Mouse (Mus musculus): Measurements from ENCODE around the gene Cfap157. TPM values are rescaled to one million over a fixed set of nuclear protein-coding genes. Genes with fewer than 3 reads are reported as not detected.

The Cfap157 gene
- polyA plus RNA-seq (2015; fragmentation: Nextera tagmentation; extraction: Ambion mirVana), result 0.58 and 0.66 TPM in 2 replicates

DNA sequence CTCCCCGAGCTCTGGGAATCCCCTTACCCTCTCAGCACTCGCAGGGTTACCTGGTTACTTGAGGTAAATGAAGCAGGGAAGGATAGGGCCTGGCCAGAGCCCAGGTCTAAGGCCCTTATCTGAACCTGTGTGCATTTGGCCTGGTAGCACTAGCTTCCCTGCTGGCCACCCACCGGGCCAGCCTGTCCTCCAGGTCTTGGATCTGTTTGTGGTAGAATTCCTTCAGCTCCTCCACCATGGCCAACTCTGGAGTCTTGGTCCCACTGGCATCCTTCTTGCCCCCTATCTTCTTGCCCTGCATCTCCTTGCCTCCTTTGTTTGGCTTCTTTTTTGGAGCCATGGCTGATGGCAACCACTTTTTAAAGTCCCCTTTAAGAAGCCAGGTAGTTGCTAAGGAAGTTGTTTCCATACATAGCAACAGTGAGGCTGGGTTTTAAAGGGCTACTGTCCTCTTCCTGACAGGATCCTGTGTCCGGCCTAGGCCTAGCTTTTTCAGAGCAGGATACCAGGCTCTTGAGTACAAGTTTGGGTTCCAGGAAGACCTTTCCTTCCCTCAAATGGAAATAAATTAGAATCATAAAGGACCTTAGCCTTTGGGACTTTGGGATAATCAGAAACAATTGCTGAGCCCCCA is at the start of gene Cfap157:
Gene Cfap157, minus strand, starts transcription at position 381 of the 634 bp plus-strand sequence.
- Histone ChIP-seq H3K9me3 (ENCODE audit: control insufficient read depth, low read length) (no peaks in the 10 kb centered on the region), H3K9ac (replicated peaks; ENCODE audit: low read depth, low read length) (no peak within 1 kb of the TSS), H3K4me3 (replicated peaks; ENCODE audit: low read length) (no peak within 1 kb of the TSS), H3K27ac (ENCODE audit: low read length) (no peak within 1 kb of the TSS), H3K4me2 (ENCODE audit: low read length) (0 out of 2 replicates have a peak within 1 kb of the TSS, but pooled peaks have one; percentile 7), H3K27me3 (replicated peaks; ENCODE audit: control insufficient read depth, insufficient read depth, low read length) (no peaks in the 10 kb centered on the region), H3K4me1 (replicated peaks; ENCODE audit: control insufficient read depth, insufficient read depth, low read length) (no peaks in the 10 kb centered on the region), H3K36me3 (ENCODE audit: control insufficient read depth, insufficient read depth) (no peaks in the 10 kb centered on the region; the same call in 1 of the 2 replicates)
- ATAC-seq, result no peak
- 71% methylated on average over 4 of the region's 4 CpGs for WGBS

DNA sequence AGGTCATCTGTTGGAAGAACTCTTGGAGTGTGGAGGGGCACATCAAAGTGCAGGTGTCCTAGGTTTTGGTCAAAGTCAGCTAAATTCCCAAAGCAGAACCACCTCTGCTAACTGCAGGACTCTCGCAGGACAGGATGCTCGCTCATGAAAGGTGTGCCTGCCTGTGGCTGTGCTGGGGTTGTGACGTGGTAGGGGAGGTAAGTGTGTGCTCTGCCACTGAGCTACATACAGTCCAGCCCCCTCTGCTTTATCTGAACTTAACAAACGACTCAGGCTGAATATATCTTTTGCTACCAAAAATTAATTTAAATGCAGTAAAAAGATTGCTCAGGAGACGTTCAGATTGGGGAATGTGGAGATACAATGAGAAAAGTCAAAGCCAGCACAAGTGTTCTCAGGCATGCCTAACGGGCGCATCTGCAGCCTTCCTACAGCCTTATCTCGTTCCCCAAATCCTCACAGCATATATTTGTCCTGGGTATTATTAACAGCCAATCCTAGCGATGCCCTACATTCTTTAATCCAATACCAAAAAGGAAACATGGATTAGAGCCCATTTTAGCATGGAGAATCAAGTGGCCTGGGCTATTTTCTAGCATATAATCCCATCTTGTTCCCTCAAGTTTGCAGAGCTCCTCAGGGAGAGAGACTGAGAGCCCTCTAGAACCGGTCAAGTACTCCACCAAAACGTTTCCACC is 44.9 kb upstream of the Cfap157 start:
- Histone ChIP-seq H3K27me3 (replicated peaks; ENCODE audit: control insufficient read depth, insufficient read depth, low read length) (no peaks in the 10 kb centered on the region), H3K27ac (ENCODE audit: low read length) (no peak overlapping the region), H3K4me1 (replicated peaks; ENCODE audit: control insufficient read depth, insufficient read depth, low read length) (peaks cover 5% of the 10 kb centered on the region), H3K4me2 (ENCODE audit: low read length) (no peak overlapping the region), H3K4me3 (replicated peaks; ENCODE audit: low read length) (no peak overlapping the region), H3K36me3 (ENCODE audit: control insufficient read depth, insufficient read depth) (no peaks in the 10 kb centered on the region), H3K9ac (replicated peaks; ENCODE audit: low read depth, low read length) (no peak overlapping the region), H3K9me3 (ENCODE audit: control insufficient read depth, low read length) (no peaks in the 10 kb centered on the region)
- 79% methylated on average over 11 of the region's 11 CpGs for WGBS
- no peak for ATAC-seq

DNA sequence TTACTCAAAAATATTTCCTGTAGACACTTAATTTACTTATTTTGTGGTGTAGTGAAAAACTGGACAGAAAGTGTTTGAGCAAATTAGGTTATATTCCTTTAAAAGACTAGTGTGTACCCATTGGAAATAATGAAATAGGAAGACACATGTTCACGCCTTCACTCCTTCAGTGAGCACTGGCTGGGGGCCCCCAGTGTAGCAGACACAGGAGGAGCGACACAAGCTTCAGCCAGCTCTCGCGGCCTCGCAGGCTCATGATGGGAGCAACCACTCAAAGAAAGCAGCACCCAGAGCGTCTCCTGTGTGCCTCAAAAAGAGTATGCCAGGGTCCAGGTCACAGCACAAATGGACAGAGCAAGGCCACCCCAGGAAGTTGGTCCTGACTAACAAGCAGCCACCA is 41.6 kb upstream of the Cfap157 start:
- Histone ChIP-seq H3K27ac (ENCODE audit: low read length) (no peak overlapping the region), H3K27me3 (replicated peaks; ENCODE audit: control insufficient read depth, insufficient read depth, low read length) (no peaks in the 10 kb centered on the region), H3K36me3 (ENCODE audit: control insufficient read depth, insufficient read depth) (no peaks in the 10 kb centered on the region), H3K4me3 (replicated peaks; ENCODE audit: low read length) (no peak overlapping the region), H3K9me3 (ENCODE audit: control insufficient read depth, low read length) (no peaks in the 10 kb centered on the region), H3K4me1 (replicated peaks; ENCODE audit: control insufficient read depth, insufficient read depth, low read length) (peaks cover 6% of the 10 kb centered on the region), H3K4me2 (ENCODE audit: low read length) (no peak overlapping the region), H3K9ac (replicated peaks; ENCODE audit: low read depth, low read length) (no peak overlapping the region)
- ATAC-seq, result no peak
- WGBS, result 83% methylated on average over 6 of the region's 6 CpGs

DNA sequence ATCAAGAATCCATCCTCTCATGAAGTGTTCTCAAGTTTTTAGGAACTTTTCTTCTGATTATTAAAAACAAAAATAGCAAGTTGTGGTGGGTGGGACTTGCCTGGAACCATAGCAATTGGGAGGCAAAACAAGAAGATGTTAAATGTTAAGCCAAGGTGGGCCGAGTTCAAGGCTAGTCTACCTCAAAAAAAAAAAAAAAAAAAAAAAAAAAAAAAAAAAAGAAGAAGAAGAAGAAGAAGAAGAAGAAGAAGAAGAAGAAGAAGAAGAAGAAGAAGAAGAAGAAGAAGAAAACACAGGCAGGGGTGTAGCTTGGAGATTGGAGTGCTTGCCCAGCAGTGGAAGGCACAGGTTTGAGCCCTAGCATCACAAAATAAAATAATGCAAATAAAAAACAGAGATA is 40.5 kb upstream of the Cfap157 start:
- peaks cover 6% of the 10 kb centered on the region for H3K4me1 ChIP-seq (replicated peaks; ENCODE audit: control insufficient read depth, insufficient read depth, low read length)
- no peaks in the 10 kb centered on the region for H3K27me3 ChIP-seq (replicated peaks; ENCODE audit: control insufficient read depth, insufficient read depth, low read length)
- no peak overlapping the region for H3K4me3 ChIP-seq (replicated peaks; ENCODE audit: low read length)
- H3K4me2 ChIP-seq (ENCODE audit: low read length), result no peak overlapping the region
- H3K9me3 ChIP-seq (ENCODE audit: control insufficient read depth, low read length), result no peaks in the 10 kb centered on the region
- H3K36me3 ChIP-seq (ENCODE audit: control insufficient read depth, insufficient read depth), result 0 out of 2 replicates have a peak, but pooled peaks cover 1% of the 10 kb centered on the region
- no peak overlapping the region for H3K9ac ChIP-seq (replicated peaks; ENCODE audit: low read depth, low read length)
- no peak for ATAC-seq
- no peak overlapping the region for H3K27ac ChIP-seq (ENCODE audit: low read length)
- WGBS, result 100% methylated on average over 1 of the region's 1 CpGs

DNA sequence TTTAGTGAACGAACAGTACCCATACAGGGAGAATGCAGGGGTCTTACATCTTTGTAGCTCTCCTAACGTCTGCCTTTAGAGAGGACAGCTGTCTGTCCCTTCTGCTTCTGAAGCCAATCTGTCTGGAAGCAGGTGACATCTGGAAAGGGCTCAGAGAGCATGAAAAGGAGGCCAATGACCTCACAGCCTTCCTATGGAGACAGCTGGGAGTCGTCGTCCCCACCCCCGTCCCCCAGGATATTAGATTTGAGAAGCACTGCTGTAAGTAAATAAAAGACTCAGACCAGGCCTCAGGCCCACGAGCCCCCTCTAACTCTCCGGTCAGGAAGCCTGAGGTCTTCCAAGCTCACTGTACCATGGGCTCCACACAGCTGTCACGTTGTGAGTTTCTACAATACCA is 40.0 kb upstream of the Cfap157 start:
- Histone ChIP-seq H3K4me3 (replicated peaks; ENCODE audit: low read length) (no peak overlapping the region), H3K4me2 (ENCODE audit: low read length) (no peak overlapping the region), H3K9me3 (ENCODE audit: control insufficient read depth, low read length) (no peaks in the 10 kb centered on the region), H3K4me1 (replicated peaks; ENCODE audit: control insufficient read depth, insufficient read depth, low read length) (peaks cover 6% of the 10 kb centered on the region), H3K36me3 (ENCODE audit: control insufficient read depth, insufficient read depth) (peaks cover 5% of the 10 kb centered on the region; the same call in 1 of the 2 replicates), H3K27ac (ENCODE audit: low read length) (no peak overlapping the region; the same call in 1 of the 2 replicates), H3K9ac (replicated peaks; ENCODE audit: low read depth, low read length) (no peak overlapping the region), H3K27me3 (replicated peaks; ENCODE audit: control insufficient read depth, insufficient read depth, low read length) (no peaks in the 10 kb centered on the region)
- no peak for ATAC-seq
- WGBS, result 51% methylated on average over 8 of the region's 8 CpGs

DNA sequence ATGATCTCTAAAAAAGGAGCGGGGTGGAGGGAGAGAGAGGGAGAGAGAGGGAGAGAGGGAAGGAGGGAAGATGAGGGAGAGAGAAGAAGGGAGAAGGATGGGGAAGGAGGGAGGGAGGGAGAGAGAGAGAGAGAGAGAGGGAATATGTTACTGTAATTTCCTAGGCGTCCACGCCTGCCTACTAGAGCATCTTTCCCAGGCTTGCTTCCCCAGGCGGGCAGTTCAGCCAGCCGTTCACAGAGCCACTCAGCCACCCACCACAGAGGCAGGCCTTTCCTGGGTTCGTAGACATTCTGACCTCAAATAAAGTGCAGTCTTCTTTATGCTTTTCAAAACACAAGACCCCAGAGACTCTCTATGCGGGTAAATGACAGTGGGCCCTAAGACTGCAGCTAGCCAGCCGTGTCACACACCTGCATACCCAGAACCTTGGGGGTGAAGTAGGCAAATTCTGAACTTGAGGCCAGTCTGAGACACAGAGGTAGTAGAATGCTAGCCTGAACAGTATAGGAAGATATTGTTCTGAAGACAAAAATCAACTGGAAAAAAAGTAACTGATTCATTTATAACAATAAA is 39.4 kb upstream of the Cfap157 start:
- H3K4me2 ChIP-seq (ENCODE audit: low read length), result no peak overlapping the region

DNA sequence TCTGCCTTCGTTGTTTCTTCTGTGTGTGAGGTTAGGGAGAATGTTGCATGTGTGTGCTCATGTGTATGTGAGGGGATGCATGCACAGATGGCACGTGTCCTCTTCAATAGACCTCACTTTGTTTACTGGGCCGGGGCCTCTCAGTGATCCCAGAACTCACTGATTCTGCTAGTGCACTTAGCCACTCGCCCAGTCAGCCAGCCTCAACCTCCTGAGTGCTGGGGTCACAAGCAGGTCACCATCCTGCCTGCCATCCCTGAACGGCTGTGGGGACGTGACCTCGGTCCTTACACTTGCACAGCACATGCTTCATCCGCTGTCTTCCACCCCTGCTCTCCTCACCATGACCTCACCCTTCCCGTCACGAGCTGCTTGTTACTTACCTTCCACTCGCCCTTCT is 38.9 kb upstream of the Cfap157 start:
- H3K27me3 ChIP-seq (replicated peaks; ENCODE audit: control insufficient read depth, insufficient read depth, low read length), result no peaks in the 10 kb centered on the region
- H3K4me1 ChIP-seq (replicated peaks; ENCODE audit: control insufficient read depth, insufficient read depth, low read length), result peaks cover 6% of the 10 kb centered on the region
- no peak overlapping the region for H3K9ac ChIP-seq (replicated peaks; ENCODE audit: low read depth, low read length)
- no peak overlapping the region for H3K4me2 ChIP-seq (ENCODE audit: low read length)
- ATAC-seq, result no peak
- WGBS, result 75% methylated on average over 11 of the region's 11 CpGs
- peaks cover 7% of the 10 kb centered on the region; the same call in 1 of the 2 replicates for H3K36me3 ChIP-seq (ENCODE audit: control insufficient read depth, insufficient read depth)
- H3K27ac ChIP-seq (ENCODE audit: low read length), result no peak overlapping the region
- no peak overlapping the region for H3K4me3 ChIP-seq (replicated peaks; ENCODE audit: low read length)
- no peaks in the 10 kb centered on the region for H3K9me3 ChIP-seq (ENCODE audit: control insufficient read depth, low read length)

More for the DNA sequence above, 39.4 kb upstream of the Cfap157 start:
- Histone ChIP-seq H3K9me3 (ENCODE audit: control insufficient read depth, low read length) (no peaks in the 10 kb centered on the region), H3K9ac (replicated peaks; ENCODE audit: low read depth, low read length) (no peak overlapping the region), H3K27ac (ENCODE audit: low read length) (no peak overlapping the region), H3K4me3 (replicated peaks; ENCODE audit: low read length) (no peak overlapping the region), H3K4me1 (replicated peaks; ENCODE audit: control insufficient read depth, insufficient read depth, low read length) (peaks cover 6% of the 10 kb centered on the region), H3K36me3 (ENCODE audit: control insufficient read depth, insufficient read depth) (peaks cover 5% of the 10 kb centered on the region; the same call in 1 of the 2 replicates), H3K27me3 (replicated peaks; ENCODE audit: control insufficient read depth, insufficient read depth, low read length) (no peaks in the 10 kb centered on the region)
- WGBS, result 72% methylated on average over 8 of the region's 8 CpGs
- ATAC-seq, result no peak

DNA sequence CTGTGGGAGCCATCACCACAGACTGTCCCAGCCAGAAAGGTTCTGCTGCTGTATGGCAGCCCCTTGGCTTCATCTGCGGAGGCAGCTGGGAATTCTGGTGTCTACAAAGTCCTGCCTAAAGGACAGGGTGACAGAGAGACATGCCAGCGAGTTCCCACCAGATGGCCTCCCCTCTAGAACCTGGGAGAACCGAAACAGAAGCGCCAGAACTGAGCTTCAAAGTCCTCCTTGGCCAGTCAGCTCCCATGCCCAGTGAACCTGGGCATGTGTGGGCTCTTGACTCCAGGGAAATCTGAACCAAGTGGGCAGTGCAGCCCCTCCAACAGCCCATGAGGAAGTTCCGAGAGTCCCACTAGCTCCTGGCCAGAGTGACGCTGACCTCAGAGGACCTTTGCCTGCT is 38.4 kb upstream of the Cfap157 start:
- Histone ChIP-seq H3K4me3 (replicated peaks; ENCODE audit: low read length) (no peak overlapping the region), H3K27ac (ENCODE audit: low read length) (no peak overlapping the region), H3K36me3 (ENCODE audit: control insufficient read depth, insufficient read depth) (peaks cover 8% of the 10 kb centered on the region; the same call in 1 of the 2 replicates), H3K4me2 (ENCODE audit: low read length) (no peak overlapping the region), H3K4me1 (replicated peaks; ENCODE audit: control insufficient read depth, insufficient read depth, low read length) (peaks cover 7% of the 10 kb centered on the region), H3K27me3 (replicated peaks; ENCODE audit: control insufficient read depth, insufficient read depth, low read length) (no peaks in the 10 kb centered on the region), H3K9ac (replicated peaks; ENCODE audit: low read depth, low read length) (no peak overlapping the region), H3K9me3 (ENCODE audit: control insufficient read depth, low read length) (no peaks in the 10 kb centered on the region)
- WGBS, result 90% methylated on average over 6 of the region's 6 CpGs
- no peak for ATAC-seq

DNA sequence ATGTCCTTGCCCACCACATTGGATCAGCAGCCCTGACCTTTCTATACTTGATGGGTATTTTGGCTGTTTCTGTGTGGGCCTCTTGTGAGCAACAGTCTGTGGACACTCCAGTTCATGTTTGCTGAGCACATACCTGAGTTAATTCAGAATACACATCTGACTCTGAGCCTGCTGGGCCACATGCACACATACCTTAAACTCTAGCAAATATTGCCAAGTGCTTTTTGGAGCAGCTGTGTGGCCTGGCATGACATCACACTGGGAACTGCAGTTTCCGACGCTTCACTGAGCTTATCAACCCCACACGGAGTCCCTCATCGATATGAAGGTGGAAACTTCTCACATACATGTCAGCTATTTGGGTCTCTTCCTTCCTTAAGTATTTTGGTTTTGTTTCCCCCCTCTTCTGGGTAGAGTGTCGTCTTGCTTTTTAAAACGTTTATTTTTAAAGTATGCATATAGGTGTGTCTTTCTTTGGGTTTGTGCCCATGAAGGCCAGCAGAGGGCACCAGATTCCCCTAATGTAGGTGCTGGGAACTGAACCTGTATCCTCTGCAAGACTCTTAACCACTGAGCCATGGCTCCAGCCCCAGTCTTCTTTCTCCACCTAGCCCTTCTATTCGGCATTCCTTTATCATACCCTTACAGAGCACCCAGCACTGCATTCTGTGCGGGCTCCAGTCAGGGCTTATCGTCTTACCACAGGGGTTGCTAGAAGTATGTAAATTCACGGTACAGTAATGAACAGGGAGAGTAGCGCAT is 37.0 kb upstream of the Cfap157 start:
- Histone ChIP-seq H3K4me3 (replicated peaks; ENCODE audit: low read length) (no peak overlapping the region), H3K4me2 (ENCODE audit: low read length) (no peak overlapping the region), H3K9me3 (ENCODE audit: control insufficient read depth, low read length) (no peaks in the 10 kb centered on the region), H3K36me3 (ENCODE audit: control insufficient read depth, insufficient read depth) (peaks cover 8% of the 10 kb centered on the region; the same call in 1 of the 2 replicates), H3K4me1 (replicated peaks; ENCODE audit: control insufficient read depth, insufficient read depth, low read length) (peaks cover 18% of the 10 kb centered on the region), H3K27ac (ENCODE audit: low read length) (no peak overlapping the region), H3K9ac (replicated peaks; ENCODE audit: low read depth, low read length) (no peak overlapping the region), H3K27me3 (replicated peaks; ENCODE audit: control insufficient read depth, insufficient read depth, low read length) (no peaks in the 10 kb centered on the region)
- WGBS, result 69% methylated on average over 11 of the region's 11 CpGs
- ATAC-seq, result no peak
